Mouse (Mus musculus): ENCODE data around the gene 2010111I01Rik.
"Not testable (repeated sequence)": the region's sequence is repeated elsewhere in the genome, so short reads cannot be mapped to it uniquely, and the experiment has no call there.

2010111I01Rik gene

DNA sequence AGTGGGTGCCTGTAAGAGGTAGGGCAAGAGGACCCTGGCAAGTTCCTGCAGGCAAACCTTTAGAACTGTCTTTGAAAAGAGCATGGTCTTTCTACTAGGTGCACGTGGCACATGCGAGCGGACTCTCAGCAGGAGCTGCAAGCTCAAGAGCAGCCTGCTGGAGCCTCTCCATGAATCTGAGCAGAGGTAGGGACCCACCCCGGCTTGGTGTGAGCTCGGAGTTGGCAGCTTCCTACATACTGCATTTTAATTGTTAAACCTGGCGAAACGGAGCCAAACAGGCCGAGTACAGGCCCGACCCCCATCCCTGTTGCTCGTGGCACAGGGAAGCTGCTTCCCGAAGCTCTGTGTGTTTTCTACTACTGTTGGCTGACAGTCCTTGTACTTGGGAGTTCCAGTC is 331.6 kb downstream of the 2010111I01Rik start:
- DNase-seq, result no peak

DNA sequence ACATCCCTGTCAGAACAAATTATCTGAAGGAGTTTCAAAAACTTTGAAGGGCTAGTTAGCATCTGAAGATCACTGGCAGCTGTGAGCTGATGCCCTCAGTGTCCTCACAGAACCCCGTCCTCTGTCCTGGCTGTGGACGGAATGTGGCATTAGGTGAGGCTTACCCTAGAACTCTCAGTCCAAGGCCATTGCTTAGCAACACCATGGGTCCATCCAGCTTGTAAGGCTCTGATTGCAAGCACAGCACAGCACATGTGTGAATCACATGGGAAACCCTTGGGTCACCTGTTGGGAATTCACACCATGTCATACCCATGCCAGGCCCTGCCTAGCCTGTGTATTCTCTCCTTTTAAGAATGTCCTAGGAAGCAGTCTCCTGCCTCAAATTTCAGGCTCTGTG is 332.3 kb downstream of the 2010111I01Rik start:
- no peak for DNase-seq

DNA sequence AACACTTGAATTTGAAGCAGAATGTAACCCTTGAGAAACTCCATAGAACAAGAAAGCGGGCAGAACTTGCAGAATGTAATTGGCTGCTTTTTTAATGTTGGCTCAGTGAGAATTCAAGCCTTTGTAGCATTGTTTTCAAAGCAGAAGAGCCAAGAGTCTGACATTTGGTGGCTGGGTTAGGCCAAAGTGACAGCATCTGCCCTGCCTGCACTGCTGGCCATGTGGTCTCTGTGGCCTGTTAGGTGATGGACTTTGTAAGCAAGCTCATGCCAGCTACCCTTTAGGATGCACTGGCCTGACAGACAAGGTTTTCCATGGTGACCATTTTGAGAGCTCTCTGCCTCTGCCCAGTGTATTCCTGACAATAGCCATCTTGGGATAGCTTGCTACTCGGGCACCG is 333.2 kb downstream of the 2010111I01Rik start:
- DNase-seq, result no peak

DNA sequence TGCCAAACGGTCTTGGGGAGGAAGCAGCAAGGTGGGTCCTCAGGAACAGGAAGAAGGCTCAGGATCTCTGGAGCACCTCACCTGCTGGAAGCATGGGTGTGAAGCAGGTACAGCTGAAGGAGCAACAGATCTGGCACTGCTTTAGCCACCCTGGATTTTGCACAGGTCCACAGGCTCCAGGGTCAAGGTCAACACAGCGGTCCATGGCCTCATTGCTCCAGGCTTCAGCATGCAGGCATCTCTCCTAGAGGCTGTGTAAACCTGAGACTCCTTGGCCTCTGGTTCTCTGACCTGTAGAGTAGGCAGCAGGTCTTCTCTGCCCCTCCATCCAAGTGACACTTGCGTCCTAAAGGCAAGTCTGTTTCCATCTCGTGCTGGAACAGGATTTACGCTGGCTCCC is 334.2 kb downstream of the 2010111I01Rik start:
- DNase-seq, result no peak

DNA sequence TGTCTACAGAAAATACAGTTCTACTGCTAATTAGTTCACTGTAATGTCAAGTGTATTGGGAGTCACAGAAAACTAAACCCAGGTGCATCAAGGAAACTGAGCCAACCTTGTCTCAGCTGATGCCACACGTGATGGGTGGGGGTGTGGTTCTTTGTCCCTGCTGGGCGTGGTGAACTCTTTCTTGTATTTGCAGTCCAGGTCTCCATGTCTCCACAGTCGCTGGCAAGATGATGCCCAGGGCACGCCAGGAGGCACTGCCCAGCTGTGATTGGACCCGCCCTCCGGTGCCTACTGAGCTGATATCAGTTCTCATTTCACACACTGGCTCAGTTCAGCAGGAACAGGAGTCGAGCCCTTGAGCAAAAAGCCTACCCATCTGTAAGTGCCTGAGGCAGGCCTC is 336.2 kb downstream of the 2010111I01Rik start:
- DNase-seq, result no peak

DNA sequence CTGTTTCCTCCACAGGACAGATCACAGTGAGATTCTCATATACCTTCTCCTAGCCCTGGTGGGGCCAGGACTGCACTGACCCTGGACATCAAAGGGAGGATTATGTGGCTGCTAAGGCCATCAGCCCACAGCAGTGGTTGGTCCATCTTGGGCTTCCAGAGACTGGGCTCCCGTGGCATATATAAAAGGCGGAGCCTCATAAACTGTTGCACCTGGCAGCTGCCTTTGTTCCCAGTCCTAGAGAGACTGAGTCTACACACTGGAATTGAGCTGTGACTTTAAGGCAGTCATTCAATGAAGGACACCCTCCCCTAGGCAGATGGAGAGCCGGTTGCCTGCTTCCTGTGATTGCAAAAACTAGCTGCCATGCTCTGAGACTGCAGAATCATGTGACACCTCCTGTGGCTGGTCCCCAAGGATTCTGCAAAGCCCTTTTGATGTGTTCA is 337.1 kb downstream of the 2010111I01Rik start:
- DNase-seq, result no peak

DNA sequence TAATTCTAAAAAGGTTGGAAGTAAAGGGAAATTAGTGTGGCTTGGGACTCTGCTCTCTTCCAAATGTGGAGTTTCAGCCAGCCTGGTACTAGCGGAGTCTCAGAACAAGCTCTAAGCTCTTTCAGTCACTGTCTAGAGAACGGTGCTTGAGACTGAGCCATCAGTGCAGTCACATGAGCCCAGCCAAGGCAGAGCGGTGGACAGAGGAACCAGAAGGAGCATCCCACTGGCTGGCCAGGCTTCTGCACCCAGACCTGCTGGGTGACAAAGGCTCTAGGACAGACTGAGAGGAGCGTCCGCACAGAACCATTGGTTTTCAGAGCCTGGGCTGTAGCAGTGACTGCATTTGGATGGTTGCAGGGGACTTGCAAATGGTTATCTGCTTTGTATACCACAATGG is 337.7 kb downstream of the 2010111I01Rik start:
- no peak for DNase-seq

DNA sequence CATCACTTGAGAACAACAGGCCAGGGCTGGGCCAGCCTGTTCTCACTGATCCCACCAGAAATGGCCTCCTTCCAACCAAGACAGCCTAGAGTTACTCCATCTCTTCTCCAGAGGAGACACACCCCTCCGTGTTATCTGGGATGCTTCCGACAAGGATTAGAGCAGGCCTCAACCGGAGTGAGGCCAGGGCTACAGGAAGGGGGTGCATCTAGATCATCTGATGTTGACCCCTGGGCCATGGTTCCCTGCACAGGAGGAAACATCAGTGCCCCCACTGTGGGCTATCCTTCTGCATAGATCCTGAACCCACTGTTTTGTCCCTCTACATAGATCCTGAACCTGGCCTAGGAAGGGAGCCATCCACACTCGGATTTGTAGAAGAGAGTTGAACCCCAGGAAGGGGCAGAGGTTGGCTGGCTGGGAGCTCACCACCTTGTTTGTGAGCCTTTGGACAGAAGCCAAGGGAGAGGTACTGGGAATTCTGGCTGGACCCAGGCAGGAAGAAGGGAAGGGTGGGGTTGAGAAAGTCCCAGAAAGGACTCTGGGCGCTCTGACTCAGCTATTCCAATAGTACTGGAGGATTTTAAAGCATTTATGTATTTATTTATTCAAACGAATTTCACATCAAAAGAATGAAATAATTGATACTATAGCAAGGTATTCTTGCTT is 339.6 kb downstream of the 2010111I01Rik start:
- DNase-seq, result no peak

DNA sequence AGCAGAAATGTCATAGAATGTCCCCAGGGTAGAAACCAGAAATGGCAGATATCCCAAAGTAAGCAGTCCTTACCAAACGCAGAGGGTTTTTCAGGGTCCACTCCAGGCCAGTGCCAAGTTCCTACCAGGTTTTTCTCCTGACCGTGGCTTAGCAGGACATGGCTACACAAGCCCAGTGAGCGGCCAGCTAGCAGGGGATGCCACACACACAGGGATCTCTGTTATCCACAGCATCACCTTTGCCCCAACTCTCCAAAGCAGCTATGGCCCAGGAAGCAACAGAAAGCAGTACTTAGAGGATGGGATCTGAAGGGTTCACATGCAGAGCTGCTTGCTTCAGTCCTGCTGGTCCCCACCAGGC is 340.1 kb downstream of the 2010111I01Rik start:
- DNase-seq, result peak in 1 of 2 experiments; percentile 60

DNA sequence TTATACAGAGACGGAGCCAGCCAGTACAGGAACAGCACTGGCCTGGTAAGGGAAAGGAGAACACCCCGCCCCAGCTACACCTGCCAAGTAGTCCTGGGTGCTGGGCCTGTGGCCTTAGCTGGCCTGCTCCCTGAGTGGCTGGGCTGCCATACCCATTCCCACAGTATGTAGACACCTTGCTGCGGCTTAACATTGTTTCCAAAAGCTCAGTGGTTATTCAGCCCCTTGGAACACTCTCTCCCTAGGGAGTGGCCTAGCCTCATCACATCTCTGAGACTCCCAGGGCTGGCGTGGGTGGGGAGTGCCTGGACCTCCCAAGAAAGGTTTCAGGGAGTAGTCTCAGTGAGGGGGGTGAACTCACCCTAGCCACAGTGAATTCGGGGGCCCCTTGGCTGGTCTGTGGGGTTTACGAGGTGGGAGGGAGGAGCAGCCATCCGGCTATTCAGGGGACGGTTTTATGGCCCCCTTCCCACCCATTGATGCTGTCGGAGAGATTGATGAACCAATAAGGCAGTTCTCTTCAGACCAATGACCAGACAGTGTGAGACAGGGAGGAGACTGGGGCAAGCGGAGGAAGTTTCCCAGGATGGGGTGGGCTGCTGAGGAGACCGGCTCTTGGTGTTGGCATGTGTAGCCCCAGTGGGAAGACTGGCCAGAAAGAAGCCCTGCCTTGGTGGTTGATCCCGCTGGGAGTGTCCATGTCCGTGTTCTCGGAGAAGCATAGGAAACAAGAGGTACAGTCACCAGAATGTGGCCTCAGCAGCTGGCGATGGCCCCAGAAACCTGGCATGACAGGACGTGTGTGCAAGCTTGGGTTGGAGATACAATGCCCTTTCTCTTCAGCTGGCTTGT is 340.7 kb downstream of the 2010111I01Rik start:
- peak; percentile 57 to 69 for DNase-seq

DNA sequence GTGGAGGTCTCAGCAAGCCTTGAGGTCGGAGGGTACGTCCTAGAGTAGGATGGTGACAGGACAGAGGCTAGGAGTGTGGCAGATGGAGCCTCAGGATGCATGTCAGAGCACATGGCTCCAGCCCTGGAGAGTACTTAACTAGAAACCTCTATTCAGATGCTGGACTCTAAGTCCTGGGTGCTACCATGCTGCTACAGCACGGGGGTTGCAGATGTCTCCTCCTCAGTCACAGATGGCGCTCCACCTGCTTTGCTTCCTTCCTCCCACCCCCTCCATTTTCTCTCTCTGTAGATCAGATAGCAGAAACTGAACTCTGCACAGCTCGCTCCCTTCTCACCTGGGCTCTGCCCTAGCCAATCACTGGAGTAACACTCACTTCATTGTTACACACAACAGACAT is 342.1 kb downstream of the 2010111I01Rik start:
- no peak for DNase-seq

DNA sequence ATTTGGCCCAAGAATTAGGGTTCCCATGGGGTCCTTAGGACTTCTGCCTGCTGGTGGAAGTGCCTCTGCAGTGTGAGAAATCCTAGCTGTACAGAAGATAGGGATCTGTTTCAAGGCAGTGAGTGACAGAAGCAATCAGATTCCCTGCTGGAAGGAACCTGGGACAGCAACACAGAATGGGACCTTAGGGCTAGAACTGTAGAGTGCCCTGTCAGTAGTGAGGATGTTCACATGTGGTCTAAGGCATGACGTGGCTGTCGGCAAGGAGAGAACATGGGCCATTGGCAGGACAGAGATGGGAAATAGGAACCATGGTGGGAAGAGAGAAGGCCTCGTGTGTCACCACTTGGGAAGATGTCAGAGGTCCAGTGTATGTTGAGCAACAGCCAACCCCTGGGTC is 344.9 kb downstream of the 2010111I01Rik start:
- no peak for DNase-seq

DNA sequence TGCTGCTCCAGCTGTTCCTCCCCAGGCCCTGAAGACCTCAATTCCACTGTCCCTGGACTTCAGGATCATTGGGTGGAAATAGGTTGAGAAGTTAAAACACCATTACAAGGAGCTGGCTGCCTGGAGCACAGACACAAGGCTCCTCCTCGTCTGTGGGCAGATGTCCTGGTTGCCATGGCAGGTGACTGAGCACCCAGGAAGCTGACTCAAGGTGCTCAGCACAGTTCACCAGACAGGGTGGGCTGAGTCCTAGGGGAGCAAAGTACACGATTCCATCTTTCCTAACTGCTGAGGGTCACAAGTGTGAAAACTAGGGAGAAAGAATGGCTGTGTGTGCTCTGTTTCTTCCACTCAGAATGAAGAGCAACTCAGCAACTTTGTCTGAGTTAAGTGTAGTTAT is 346.5 kb downstream of the 2010111I01Rik start:
- DNase-seq, result no peak

DNA sequence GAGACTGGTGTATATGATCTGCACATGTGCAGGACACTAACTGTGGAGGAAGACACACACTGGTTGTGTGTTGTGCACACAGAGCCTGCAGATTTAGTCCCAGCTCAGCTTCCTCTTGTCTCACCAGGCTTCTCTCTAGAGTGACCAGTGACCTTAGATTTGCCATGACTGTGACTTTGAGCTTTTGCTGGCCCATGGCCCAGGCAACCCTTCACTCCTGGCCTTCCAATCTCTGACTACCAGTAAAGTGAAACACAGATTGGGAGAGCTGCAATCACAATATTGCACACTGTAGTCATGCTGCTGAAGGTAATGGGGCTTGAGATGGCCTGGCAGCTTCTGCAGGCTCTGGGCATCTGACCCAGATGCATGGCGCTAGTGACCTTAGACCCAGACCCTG is 348.6 kb downstream of the 2010111I01Rik start:
- no peak for DNase-seq

DNA sequence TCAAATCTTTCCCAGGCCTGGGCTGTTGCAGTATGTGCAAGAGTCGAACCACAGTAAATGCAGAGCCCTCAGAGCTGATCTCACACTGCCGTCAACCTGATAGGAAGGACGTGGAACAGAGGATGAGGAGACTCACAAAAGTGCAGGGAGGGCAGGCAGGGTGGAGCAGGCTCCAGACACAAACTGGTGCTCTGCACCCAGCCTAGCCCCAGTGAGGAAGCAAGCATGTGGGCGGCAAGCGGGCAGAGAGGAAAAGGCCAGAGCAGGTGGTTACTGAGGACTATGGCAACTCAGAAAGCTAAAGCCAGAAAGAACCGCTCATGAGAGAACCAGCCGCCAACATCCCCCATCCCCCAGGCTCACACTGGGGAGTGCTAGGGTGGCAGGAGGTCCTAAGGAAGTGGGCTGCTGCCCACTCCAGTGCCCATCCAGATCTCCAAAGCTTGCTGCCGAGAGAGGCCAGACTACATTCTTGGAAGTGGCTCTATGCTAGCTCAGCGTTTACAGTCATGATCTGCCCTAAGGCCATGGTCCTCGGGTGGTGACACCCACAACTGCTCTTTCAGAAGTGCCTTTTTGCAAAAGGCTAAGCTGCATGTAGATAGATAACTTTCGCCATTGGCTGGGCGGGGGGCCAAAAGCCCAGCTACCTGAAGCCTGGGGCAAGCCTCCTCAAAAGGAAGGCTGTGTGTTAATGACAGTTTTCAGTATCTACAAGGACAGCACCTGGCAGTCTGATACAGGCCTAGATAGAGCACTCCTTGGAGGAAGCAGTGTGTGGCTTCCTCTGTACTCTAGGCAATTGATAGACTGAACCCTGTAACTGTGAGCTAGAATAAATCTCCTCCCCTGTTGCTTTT is 349.3 kb downstream of the 2010111I01Rik start:
- DNase-seq, result no peak

DNA sequence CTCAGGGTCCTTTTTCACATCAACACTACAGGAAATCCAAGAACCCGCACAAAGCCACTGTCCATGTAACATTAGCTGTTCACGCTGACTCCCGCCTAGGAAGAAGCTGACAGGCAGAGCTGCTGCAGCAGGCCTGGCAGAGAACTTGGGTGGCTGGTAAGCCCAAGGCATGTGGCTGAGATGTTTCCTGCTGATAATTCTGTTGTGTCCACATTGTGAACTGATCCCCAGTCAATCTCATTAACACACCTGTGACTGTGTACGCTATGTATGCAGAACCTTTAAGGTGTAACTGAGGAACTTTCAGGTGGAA is 349.9 kb downstream of the 2010111I01Rik start:
- DNase-seq, result no peak

DNA sequence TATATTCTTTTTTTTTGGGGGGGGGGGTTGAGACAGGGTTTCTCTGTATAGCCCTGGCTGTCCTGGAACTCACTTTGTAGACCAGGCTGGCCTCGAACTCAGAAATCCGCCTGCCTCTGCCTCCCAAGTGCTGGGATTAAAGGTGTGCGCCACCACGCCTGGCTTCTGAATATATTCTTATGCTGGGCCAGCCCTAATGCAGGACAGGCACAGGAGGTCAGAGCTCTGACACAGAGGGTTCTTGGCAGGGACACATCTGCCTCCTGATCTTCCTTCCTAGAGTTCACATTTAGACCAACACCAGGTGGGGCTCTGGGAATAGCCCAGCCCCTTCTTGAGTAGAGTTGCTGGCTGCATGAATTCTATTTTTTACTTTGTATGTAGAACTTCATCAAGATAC is 350.4 kb downstream of the 2010111I01Rik start:
- DNase-seq, result not testable (repeated sequence)

DNA sequence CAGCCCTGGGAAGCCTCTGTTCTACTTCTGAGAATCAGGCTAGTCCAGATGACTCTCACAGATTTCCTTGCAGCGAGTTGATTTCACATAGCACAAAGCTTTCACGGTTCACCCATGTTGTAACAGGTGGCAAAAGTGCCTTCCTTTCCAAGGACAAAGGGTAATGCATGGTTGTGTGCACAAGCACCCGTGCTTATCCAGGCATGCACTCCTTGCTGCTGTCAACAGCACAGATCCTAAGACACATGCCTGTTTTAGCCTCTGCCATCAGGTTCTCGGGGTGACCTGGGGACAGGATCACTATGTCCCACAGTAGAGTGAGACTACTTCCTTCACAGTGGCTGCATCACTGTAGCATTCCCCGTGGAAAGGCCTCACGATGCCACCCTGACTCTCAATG is 351.1 kb downstream of the 2010111I01Rik start:
- DNase-seq, result no peak

DNA sequence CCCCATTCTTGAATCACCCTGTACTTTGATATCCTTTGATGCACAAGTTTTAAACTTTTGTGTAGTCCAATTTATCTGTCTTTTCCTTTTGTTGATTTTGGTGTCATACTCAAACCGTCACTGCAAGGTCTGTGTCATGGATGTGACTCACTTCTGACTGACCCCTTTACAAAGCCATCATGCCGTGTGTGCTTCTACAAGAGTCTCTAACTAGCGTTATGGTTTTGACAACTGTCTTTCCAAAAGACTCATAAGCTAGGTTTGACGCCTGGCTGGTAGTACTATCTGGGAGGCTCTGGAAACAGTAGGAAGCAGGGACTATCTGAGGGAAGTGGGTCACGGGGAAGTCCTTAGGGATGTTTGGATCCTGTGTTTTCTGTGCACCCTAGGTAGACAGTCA is 351.7 kb downstream of the 2010111I01Rik start:
- DNase-seq, result no peak

DNA sequence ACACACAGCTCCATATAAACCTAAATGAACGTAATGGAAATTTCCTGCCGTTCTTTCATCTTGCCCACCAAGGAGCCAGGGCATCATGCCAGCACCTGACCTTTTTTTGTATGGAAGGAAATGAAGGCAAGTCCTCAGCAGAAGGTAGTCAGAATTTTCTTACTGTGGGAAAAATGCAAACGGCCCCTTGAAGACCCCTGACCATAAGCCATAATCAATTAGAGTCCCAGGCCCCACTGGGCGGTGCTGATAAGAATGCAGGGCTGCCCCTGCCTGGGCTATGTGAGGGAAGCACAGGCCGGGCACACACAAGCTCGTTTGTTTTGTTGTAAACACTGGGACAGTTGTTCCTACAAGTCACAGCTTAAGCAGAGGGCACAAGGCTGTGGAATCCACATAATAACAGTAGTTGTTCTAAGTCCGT is 353.0 kb downstream of the 2010111I01Rik start:
- DNase-seq, result no peak

DNA sequence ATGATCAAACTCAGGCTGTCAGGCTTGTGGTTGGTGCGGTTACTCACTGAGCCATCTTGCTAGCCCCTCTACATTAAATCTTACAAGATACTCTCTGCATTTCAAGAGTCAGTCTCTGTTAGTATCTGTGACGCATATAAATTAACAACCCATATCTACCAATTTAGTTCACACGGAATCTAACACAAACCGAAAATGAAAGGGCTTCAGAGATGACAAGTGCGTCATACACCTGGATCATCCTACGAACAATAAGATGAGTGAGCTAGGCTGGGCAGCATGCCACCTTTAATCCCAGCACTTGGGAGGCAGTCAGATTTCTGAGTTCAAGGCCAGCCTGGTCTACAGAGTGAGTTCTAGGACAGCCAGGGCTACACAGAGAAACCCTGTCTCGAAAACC is 355.1 kb downstream of the 2010111I01Rik start:
- DNase-seq, result no peak

DNA sequence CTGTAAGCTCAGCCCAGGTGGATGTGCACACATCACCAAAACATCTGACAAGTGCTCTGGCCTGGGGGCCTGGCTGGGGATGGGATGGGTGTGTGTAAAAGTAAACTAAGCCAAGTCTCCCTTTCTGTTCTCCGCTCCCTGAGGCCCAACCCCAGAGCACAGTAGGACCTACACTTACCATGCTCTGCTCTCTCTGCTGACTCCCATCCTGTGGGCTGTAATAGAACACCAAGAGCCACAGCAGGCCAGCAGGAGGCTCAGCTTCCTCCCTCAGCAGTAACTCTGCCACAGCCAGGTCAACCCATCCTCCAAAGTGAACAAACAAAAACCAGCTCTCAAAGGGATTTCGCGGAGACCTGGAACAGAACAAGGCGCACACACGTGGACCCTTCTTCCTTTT is 357.0 kb downstream of the 2010111I01Rik start:
- no peak for DNase-seq

DNA sequence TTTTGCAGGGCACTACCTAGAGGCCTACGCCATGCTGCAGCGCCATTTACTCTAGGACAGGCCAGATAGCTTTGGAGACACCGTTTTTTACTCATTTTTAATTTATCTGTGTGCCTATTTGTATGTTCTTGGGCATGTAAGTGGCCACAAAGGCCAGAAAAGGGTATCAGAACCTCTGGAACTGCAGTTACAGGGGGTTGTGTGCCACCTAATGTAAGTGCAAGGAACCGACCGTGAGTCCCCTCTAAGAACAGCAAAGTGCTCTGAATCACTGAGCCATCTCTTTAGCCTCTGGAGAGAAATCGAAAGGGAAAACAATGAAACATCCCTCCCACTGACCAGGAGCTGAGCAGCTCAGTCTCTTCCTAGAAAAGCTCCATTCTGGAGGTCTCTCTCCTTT is 358.1 kb downstream of the 2010111I01Rik start:
- DNase-seq, result no peak
